Mouse (Mus musculus): ENCODE data around the gene Zfp791. TPM values are rescaled to one million over a fixed set of nuclear protein-coding genes. Genes with fewer than 3 reads are reported as not detected.

Gene Zfp791
- polyA plus RNA-seq, 1 experiment: not detected

DNA sequence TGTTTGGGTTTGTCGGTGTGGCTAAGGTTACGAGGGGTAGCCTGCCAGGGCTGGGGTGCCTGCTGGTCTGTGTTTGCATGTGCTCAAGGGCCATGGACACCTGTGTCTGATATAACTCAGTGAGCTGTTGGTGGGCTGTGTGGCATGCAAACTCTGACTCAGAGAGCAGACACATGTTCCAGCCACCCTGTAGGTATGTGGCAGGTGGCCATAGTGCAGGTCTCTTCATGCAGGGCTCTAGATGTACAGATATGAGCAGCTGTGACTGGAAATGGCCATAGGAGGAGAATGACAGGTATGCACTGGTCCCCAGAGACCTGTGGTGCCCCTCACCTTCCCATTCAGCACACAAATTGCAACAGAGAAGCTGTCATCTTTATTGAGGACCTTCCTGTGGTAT is 55.7 kb downstream of the Zfp791 start:
- TF ChIP-seq POLR2A (IDR thresholded peaks at IDR 0.05; ENCODE audit: insufficient read depth, low read depth, low read length) (no peak), CTCF (IDR thresholded peaks at IDR 0.05; ENCODE audit: insufficient read depth, low read depth, low read length) (no peak)
- H3K4me3 ChIP-seq (ENCODE audit: insufficient read depth, low read depth, low read length): no peak overlapping the region
- peaks cover 2% of the 10 kb centered on the region for H3K4me1 ChIP-seq (ENCODE audit: control insufficient read depth, insufficient read depth, low read length)
- H3K27ac ChIP-seq (ENCODE audit: insufficient read depth, low read depth, low read length): no peak overlapping the region
- 98% methylated on average over 2 of the region's 2 CpGs for WGBS

GRCm38 (mm10) chr8:85065213-85065612 is 57.7 kb downstream of the Zfp791 start:
- no peak for TF ChIP-seq CTCF (IDR thresholded peaks at IDR 0.05; ENCODE audit: insufficient read depth, low read depth, low read length)
- TF ChIP-seq POLR2A (IDR thresholded peaks at IDR 0.05; ENCODE audit: insufficient read depth, low read depth, low read length): no peak
- WGBS: 35% methylated on average over 2 of the region's 2 CpGs
- H3K4me1 ChIP-seq (ENCODE audit: control insufficient read depth, insufficient read depth, low read length): peaks cover 8% of the 10 kb centered on the region
- no peak overlapping the region for H3K4me3 ChIP-seq (ENCODE audit: insufficient read depth, low read depth, low read length)
- no peak overlapping the region for H3K27ac ChIP-seq (ENCODE audit: insufficient read depth, low read depth, low read length)

DNA sequence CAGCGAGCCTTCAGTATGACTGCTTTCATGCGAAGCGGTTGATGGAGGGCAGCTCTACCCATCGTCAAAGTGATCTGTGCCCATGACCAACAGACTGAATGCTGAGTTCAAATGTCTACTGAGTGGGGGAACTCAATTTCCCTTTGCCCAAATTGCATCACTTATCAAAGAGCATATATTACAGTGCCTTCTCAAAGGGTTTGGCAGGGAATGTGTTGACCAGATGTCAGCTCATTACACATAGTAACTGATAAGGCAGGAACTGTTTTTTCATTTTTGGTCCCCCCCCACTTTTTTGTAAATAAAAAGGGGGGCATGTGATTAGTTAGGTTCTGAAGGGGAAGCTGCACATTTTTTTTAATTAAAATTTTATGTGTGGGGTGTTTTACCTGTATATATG is 60.3 kb downstream of the Zfp791 start:
- peaks cover 9% of the 10 kb centered on the region for H3K4me1 ChIP-seq (ENCODE audit: control insufficient read depth, insufficient read depth, low read length)
- H3K4me3 ChIP-seq (ENCODE audit: insufficient read depth, low read depth, low read length): no peak overlapping the region
- 95% methylated on average over 4 of the region's 4 CpGs for WGBS
- TF ChIP-seq CTCF (IDR thresholded peaks at IDR 0.05; ENCODE audit: insufficient read depth, low read depth, low read length) (no peak), POLR2A (IDR thresholded peaks at IDR 0.05; ENCODE audit: insufficient read depth, low read depth, low read length) (no peak)
- H3K27ac ChIP-seq (ENCODE audit: insufficient read depth, low read depth, low read length): no peak overlapping the region

DNA sequence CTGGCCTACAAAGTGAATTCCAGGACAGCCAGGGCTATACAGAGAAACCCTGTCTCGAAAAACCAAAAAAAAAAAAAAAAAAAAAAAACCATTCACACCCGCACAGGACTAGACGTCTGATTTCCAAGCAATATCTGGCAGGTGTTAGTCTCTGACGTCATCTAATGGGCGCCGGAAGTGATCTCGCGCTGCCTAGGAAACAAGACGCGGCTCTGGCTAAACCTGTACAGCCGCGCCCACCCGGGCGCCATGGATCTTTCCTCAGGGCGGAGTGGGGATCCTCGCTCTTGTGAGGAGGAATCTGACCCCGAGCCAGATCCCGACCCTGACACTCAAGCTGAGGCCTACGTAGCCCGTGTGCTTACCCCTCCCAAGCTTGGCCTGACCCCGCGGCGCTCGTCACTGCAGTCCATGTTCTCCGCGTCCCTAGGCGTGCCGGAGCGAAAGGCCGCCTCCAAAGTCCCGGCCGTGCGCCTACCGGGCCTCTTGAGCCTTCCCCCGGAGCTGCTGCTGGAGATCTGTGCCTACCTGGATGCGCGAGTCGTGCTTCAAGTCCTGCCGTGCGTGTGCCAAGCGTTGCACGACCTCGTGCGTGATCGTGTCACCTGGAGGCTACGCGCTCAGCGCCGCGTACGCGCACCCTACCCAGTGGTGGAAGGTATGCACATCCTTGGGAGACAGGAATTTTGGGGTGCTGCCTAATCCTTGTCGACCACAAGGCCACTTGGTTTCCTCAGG is 62.8 kb downstream of the Zfp791 start, which contains the start of gene Fbxw9:
Gene Fbxw9 (plus strand): TSS at position 177 of the 738 bp plus-strand sequence.
- WGBS: under 1% methylated on average over 53 of the region's 53 CpGs
- H3K27ac ChIP-seq (ENCODE audit: insufficient read depth, low read depth, low read length): no peak within 1 kb of the TSS
- no peak for TF ChIP-seq CTCF (IDR thresholded peaks at IDR 0.05; ENCODE audit: insufficient read depth, low read depth, low read length)
- peak; percentile 63; the same call in 1 of the 2 replicates for TF ChIP-seq POLR2A (IDR thresholded peaks at IDR 0.05; ENCODE audit: insufficient read depth, low read depth, low read length)

More for the DNA sequence above, 62.8 kb downstream of the Zfp791 start, which contains the start of gene Fbxw9:
- H3K4me3 ChIP-seq (ENCODE audit: insufficient read depth, low read depth, low read length): peak within 1 kb of the TSS; percentile 79
- peaks cover 9% of the 10 kb centered on the region for H3K4me1 ChIP-seq (ENCODE audit: control insufficient read depth, insufficient read depth, low read length)

Other genes with a start within 250 kb of the Zfp791 start
- not detected in 2 replicates for gene Gcdh, start 229.2 kb downstream of the Zfp791 start, polyA plus RNA-seq (2012; ENCODE audit: insufficient read depth, insufficient read length, low replicate concordance, missing spikeins)
- gene Klf1, start 221.2 kb downstream of the Zfp791 start, polyA plus RNA-seq (2012; ENCODE audit: insufficient read depth, insufficient read length, low replicate concordance, missing spikeins): not detected in 2 replicates
- not detected in 2 replicates for gene Dnase2a, start 214.5 kb downstream of the Zfp791 start, polyA plus RNA-seq (2012; ENCODE audit: insufficient read depth, insufficient read length, low replicate concordance, missing spikeins)
- not detected in 2 replicates for gene Mast1, start 185.7 kb downstream of the Zfp791 start, polyA plus RNA-seq (2012; ENCODE audit: insufficient read depth, insufficient read length, low replicate concordance, missing spikeins)
- gene Rtbdn, start 176.1 kb downstream of the Zfp791 start, polyA plus RNA-seq (2012; ENCODE audit: insufficient read depth, insufficient read length, low replicate concordance, missing spikeins): not detected in 2 replicates
- gene Gm49661, start 153.7 kb downstream of the Zfp791 start, polyA plus RNA-seq (2012; ENCODE audit: insufficient read depth, insufficient read length, low replicate concordance, missing spikeins): not detected in 2 replicates
- gene Prdx2, start 153.5 kb downstream of the Zfp791 start, polyA plus RNA-seq (2012; ENCODE audit: insufficient read depth, insufficient read length, low replicate concordance, missing spikeins): not detected in 2 replicates
- not detected in 2 replicates for gene Rnaseh2a, start 153.3 kb downstream of the Zfp791 start, polyA plus RNA-seq (2012; ENCODE audit: insufficient read depth, insufficient read length, low replicate concordance, missing spikeins)
- gene Junb, start 144.4 kb downstream of the Zfp791 start, polyA plus RNA-seq (2012; ENCODE audit: insufficient read depth, insufficient read length, low replicate concordance, missing spikeins): not detected in 2 replicates
- gene Hook2, start 132.5 kb downstream of the Zfp791 start, polyA plus RNA-seq (2012; ENCODE audit: insufficient read depth, insufficient read length, low replicate concordance, missing spikeins): not detected in 2 replicates
- gene Best2, start 108.6 kb downstream of the Zfp791 start, polyA plus RNA-seq (2012; ENCODE audit: insufficient read depth, insufficient read length, low replicate concordance, missing spikeins): not detected in 2 replicates
- gene Asna1, start 97.8 kb downstream of the Zfp791 start, polyA plus RNA-seq (2012; ENCODE audit: insufficient read depth, insufficient read length, low replicate concordance, missing spikeins): not detected in 2 replicates
- gene Trir, start 96.3 kb downstream of the Zfp791 start, polyA plus RNA-seq (2012; ENCODE audit: insufficient read depth, insufficient read length, low replicate concordance, missing spikeins): not detected in 2 replicates
- gene Tnpo2, start 86.2 kb downstream of the Zfp791 start, polyA plus RNA-seq (2012; ENCODE audit: insufficient read depth, insufficient read length, low replicate concordance, missing spikeins): not detected in 2 replicates
- not detected in 2 replicates for gene Fbxw9, start 63.0 kb downstream of the Zfp791 start, polyA plus RNA-seq (2012; ENCODE audit: insufficient read depth, insufficient read length, low replicate concordance, missing spikeins)
- gene Gm5741, start 55.1 kb downstream of the Zfp791 start, polyA plus RNA-seq (2012; ENCODE audit: insufficient read depth, insufficient read length, low replicate concordance, missing spikeins): not detected in 2 replicates
- not detected in 2 replicates for gene Dhps, start 51.3 kb downstream of the Zfp791 start, polyA plus RNA-seq (2012; ENCODE audit: insufficient read depth, insufficient read length, low replicate concordance, missing spikeins)
- gene Wdr83os, start 42.4 kb downstream of the Zfp791 start, polyA plus RNA-seq (2012; ENCODE audit: insufficient read depth, insufficient read length, low replicate concordance, missing spikeins): not detected in 2 replicates
- not detected in 2 replicates for gene Wdr83, start 41.8 kb downstream of the Zfp791 start, polyA plus RNA-seq (2012; ENCODE audit: insufficient read depth, insufficient read length, low replicate concordance, missing spikeins)
- gene Man2b1, start 39.8 kb downstream of the Zfp791 start, polyA plus RNA-seq (2012; ENCODE audit: insufficient read depth, insufficient read length, low replicate concordance, missing spikeins): 98.2 TPM in 1 of 2 replicates, not detected in the other
- not detected in 2 replicates for gene Cks1brt, start 28.8 kb upstream of the Zfp791 start, polyA plus RNA-seq (2012; ENCODE audit: insufficient read depth, insufficient read length, low replicate concordance, missing spikeins)
- not detected in 2 replicates for gene Olfr371, start 102.9 kb upstream of the Zfp791 start, polyA plus RNA-seq (2012; ENCODE audit: insufficient read depth, insufficient read length, low replicate concordance, missing spikeins)
- gene Orc6, start 176.5 kb upstream of the Zfp791 start, polyA plus RNA-seq (2012; ENCODE audit: insufficient read depth, insufficient read length, low replicate concordance, missing spikeins): not detected in 2 replicates
- not detected in 2 replicates for gene Vps35, start 176.7 kb upstream of the Zfp791 start, polyA plus RNA-seq (2012; ENCODE audit: insufficient read depth, insufficient read length, low replicate concordance, missing spikeins)